Mouse (Mus musculus): ENCODE results near the gene Pola2. TPM values are rescaled to one million over a fixed set of nuclear protein-coding genes. Genes with fewer than 3 reads are reported as not detected.

Gene Pola2
- polyA plus RNA-seq, 1 experiment, result 115 TPM

DNA sequence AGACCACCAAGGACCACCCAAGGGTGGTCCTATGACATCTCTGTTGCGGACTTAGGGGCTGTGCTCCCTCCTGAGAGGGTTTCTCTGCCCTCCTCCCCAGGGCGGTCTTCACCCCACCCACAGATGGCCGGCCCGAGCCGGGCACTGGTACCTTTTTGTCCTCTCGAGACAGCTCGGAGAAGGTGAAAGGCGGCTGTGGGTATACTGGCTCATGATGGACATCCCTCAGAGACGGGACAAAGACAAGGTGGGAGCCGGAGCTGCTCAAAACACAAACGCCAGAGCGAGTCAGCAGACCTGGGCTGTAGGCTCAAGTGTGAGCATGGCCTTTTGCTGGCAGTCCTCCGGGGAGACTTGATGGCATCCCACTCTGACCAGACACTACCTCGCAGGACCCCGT is 20.6 kb downstream of the Pola2 start:
- H3K36me3 ChIP-seq (ENCODE audit: control insufficient read depth, insufficient read depth, low read length), result peaks cover 14% of the 10 kb centered on the region
- WGBS, result 95% methylated on average over 15 of the region's 15 CpGs
- no peak for TF ChIP-seq CTCF (IDR thresholded peaks at IDR 0.05; ENCODE audit: borderline replicate concordance, control insufficient read depth, extremely low read depth, insufficient read depth, low read length, poor library complexity)
- TF ChIP-seq POLR2A (IDR thresholded peaks at IDR 0.05; ENCODE audit: control insufficient read depth, extremely low read depth, insufficient read depth, low read length, poor library complexity), result no peak
- no peaks in the 10 kb centered on the region for H3K27me3 ChIP-seq (ENCODE audit: control insufficient read depth, insufficient read depth, low read length)
- no peak overlapping the region for H3K4me3 ChIP-seq (ENCODE audit: control insufficient read depth, insufficient read depth, low read length)
- DNase-seq, result no peak
- H3K27ac ChIP-seq (ENCODE audit: control insufficient read depth, insufficient read depth, low read length), result no peak overlapping the region
- 0 out of 2 replicates have a peak, but pooled peaks cover 2% of the 10 kb centered on the region for H3K4me1 ChIP-seq (replicated peaks; ENCODE audit: control insufficient read depth, insufficient read depth, low read length)

DNA sequence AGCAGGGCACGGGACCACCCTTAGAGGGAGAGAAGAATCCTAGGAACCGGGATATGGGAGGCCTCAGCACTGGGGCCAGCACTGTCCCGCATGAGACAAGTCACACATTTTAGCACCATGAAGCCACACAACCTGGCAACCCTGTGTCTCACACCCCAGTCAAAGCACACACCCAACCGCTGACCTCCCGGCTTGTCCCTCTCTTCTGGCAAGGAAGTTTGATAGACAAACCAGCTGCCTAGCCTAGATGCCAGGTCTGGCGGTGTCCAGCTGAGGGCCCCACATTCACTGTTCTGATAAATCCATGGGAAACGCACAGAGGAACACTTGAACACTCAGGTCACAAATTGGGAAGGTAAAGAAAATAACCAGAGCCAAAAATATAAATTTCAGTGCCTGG is 21.4 kb downstream of the Pola2 start:
- Histone ChIP-seq H3K4me1 (replicated peaks; ENCODE audit: control insufficient read depth, insufficient read depth, low read length) (0 out of 2 replicates have a peak, but pooled peaks cover 2% of the 10 kb centered on the region), H3K36me3 (ENCODE audit: control insufficient read depth, insufficient read depth, low read length) (peaks cover 12% of the 10 kb centered on the region), H3K27ac (ENCODE audit: control insufficient read depth, insufficient read depth, low read length) (no peak overlapping the region), H3K27me3 (ENCODE audit: control insufficient read depth, insufficient read depth, low read length) (no peaks in the 10 kb centered on the region), H3K4me3 (ENCODE audit: control insufficient read depth, insufficient read depth, low read length) (no peak overlapping the region)
- TF ChIP-seq CTCF (IDR thresholded peaks at IDR 0.05; ENCODE audit: borderline replicate concordance, control insufficient read depth, extremely low read depth, insufficient read depth, low read length, poor library complexity) (no peak), POLR2A (IDR thresholded peaks at IDR 0.05; ENCODE audit: control insufficient read depth, extremely low read depth, insufficient read depth, low read length, poor library complexity) (no peak)
- WGBS, result 95% methylated on average over 7 of the region's 7 CpGs
- DNase-seq, result no peak

DNA sequence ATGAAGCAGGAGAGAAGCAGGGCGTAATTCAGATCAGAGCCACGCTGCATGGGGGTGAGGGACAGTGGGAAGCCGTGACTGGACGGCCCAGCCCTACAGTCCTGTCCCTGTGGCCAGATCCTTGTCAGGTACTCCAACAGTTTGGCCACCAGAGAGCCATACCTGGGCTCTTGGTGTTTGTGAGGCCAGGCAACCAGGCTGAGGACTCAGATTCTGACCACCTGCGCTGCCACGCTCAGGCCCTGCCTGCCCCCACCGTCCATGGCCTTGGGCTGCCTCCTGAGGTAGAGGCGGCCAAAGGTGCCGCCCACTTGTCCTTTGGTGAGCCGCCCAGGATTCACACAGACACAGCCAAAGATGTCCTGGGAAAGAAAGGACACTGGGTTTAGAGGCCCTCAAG is 23.3 kb downstream of the Pola2 start:
- no peak for DNase-seq
- H3K27ac ChIP-seq (ENCODE audit: control insufficient read depth, insufficient read depth, low read length), result no peak overlapping the region
- 96% methylated on average over 10 of the region's 10 CpGs for WGBS
- H3K4me1 ChIP-seq (replicated peaks; ENCODE audit: control insufficient read depth, insufficient read depth, low read length), result 0 out of 2 replicates have a peak, but pooled peaks cover 2% of the 10 kb centered on the region
- peaks cover 11% of the 10 kb centered on the region for H3K36me3 ChIP-seq (ENCODE audit: control insufficient read depth, insufficient read depth, low read length)
- H3K4me3 ChIP-seq (ENCODE audit: control insufficient read depth, insufficient read depth, low read length), result no peak overlapping the region
- H3K27me3 ChIP-seq (ENCODE audit: control insufficient read depth, insufficient read depth, low read length), result no peaks in the 10 kb centered on the region
- TF ChIP-seq CTCF (IDR thresholded peaks at IDR 0.05; ENCODE audit: borderline replicate concordance, control insufficient read depth, extremely low read depth, insufficient read depth, low read length, poor library complexity), result no peak
- no peak for TF ChIP-seq POLR2A (IDR thresholded peaks at IDR 0.05; ENCODE audit: control insufficient read depth, extremely low read depth, insufficient read depth, low read length, poor library complexity)

DNA sequence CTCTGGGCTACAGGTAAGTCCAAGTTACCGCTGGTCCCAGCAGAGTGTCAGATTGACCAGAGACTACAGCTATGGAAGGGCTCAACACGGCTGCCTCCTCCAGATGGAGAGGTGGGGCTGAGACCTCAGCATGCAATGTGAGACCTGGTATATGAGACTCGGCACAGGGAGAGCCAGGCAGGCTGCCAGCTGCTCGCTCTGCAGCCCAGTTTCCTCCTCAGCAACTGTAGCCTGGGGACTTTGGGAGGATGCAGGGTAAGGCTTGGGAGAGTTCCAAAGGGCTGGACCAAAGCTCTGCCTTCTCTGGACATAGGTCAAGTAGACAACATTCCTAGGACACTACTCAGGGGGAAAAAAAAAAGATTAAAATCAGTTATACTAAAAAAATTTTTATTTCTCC is 23.8 kb downstream of the Pola2 start:
- no peak for DNase-seq
- Histone ChIP-seq H3K27ac (ENCODE audit: control insufficient read depth, insufficient read depth, low read length) (no peak overlapping the region), H3K27me3 (ENCODE audit: control insufficient read depth, insufficient read depth, low read length) (no peaks in the 10 kb centered on the region), H3K4me3 (ENCODE audit: control insufficient read depth, insufficient read depth, low read length) (no peak overlapping the region), H3K4me1 (replicated peaks; ENCODE audit: control insufficient read depth, insufficient read depth, low read length) (0 out of 2 replicates have a peak, but pooled peaks cover 2% of the 10 kb centered on the region), H3K36me3 (ENCODE audit: control insufficient read depth, insufficient read depth, low read length) (peaks cover 11% of the 10 kb centered on the region)
- TF ChIP-seq CTCF (IDR thresholded peaks at IDR 0.05; ENCODE audit: borderline replicate concordance, control insufficient read depth, extremely low read depth, insufficient read depth, low read length, poor library complexity), result no peak
- no peak for TF ChIP-seq POLR2A (IDR thresholded peaks at IDR 0.05; ENCODE audit: control insufficient read depth, extremely low read depth, insufficient read depth, low read length, poor library complexity)
- WGBS, result 94% methylated on average over 4 of the region's 4 CpGs

DNA sequence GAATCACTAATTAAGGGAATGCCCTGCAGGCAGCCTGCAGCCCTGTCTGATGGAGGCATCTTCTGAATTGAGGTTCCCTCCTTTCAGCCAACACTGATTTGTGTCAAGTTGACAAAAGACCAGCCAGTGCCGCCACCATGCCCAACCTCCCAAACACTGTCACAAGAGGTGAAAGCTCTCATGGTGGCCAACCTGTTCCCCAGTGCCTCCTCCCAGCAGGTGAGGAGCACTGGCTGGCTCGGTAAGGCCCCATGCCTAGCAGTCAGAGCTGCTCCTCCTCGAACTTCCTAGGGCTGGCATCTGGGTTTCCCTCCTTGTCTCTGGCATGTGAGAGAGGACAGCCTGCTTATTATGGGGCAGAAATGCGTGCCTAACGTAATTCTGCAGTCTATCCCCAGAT is 24.3 kb downstream of the Pola2 start:
- Histone ChIP-seq H3K27me3 (ENCODE audit: control insufficient read depth, insufficient read depth, low read length) (no peaks in the 10 kb centered on the region), H3K36me3 (ENCODE audit: control insufficient read depth, insufficient read depth, low read length) (peaks cover 11% of the 10 kb centered on the region), H3K4me1 (replicated peaks; ENCODE audit: control insufficient read depth, insufficient read depth, low read length) (no peaks in the 10 kb centered on the region), H3K4me3 (ENCODE audit: control insufficient read depth, insufficient read depth, low read length) (no peak overlapping the region), H3K27ac (ENCODE audit: control insufficient read depth, insufficient read depth, low read length) (no peak overlapping the region)
- TF ChIP-seq POLR2A (IDR thresholded peaks at IDR 0.05; ENCODE audit: control insufficient read depth, extremely low read depth, insufficient read depth, low read length, poor library complexity) (no peak), CTCF (IDR thresholded peaks at IDR 0.05; ENCODE audit: borderline replicate concordance, control insufficient read depth, extremely low read depth, insufficient read depth, low read length, poor library complexity) (no peak)
- 97% methylated on average over 5 of the region's 5 CpGs for WGBS
- no peak for DNase-seq

DNA sequence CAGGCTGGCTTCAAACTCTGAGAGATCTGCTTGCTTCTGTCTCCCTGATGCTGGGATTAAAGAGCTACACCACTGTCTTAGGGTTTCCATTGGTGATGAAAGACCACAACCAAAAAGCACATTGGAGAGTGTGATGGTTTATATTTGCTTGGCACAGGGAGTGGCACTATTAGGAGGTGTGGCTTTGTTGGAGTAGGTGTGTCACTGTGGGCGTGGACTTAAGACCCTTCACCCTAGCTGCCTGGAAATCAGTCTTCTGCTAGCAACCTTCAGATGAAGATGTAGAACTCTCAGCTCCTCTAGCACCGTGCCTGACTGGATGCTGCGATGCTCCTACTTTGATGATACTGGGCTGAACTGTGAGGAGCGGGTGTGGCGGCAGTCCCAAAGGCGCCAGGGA is 25.5 kb downstream of the Pola2 start:
- peaks cover 7% of the 10 kb centered on the region for H3K36me3 ChIP-seq (ENCODE audit: control insufficient read depth, insufficient read depth, low read length)
- H3K27ac ChIP-seq (ENCODE audit: control insufficient read depth, insufficient read depth, low read length), result no peak overlapping the region
- no peaks in the 10 kb centered on the region for H3K4me1 ChIP-seq (replicated peaks; ENCODE audit: control insufficient read depth, insufficient read depth, low read length)
- H3K4me3 ChIP-seq (ENCODE audit: control insufficient read depth, insufficient read depth, low read length), result no peak overlapping the region
- TF ChIP-seq CTCF (IDR thresholded peaks at IDR 0.05; ENCODE audit: borderline replicate concordance, control insufficient read depth, extremely low read depth, insufficient read depth, low read length, poor library complexity) (no peak), POLR2A (IDR thresholded peaks at IDR 0.05; ENCODE audit: control insufficient read depth, extremely low read depth, insufficient read depth, low read length, poor library complexity) (no peak)
- no peak for DNase-seq
- 85% methylated on average over 6 of the region's 6 CpGs for WGBS
- no peaks in the 10 kb centered on the region for H3K27me3 ChIP-seq (ENCODE audit: control insufficient read depth, insufficient read depth, low read length)

DNA sequence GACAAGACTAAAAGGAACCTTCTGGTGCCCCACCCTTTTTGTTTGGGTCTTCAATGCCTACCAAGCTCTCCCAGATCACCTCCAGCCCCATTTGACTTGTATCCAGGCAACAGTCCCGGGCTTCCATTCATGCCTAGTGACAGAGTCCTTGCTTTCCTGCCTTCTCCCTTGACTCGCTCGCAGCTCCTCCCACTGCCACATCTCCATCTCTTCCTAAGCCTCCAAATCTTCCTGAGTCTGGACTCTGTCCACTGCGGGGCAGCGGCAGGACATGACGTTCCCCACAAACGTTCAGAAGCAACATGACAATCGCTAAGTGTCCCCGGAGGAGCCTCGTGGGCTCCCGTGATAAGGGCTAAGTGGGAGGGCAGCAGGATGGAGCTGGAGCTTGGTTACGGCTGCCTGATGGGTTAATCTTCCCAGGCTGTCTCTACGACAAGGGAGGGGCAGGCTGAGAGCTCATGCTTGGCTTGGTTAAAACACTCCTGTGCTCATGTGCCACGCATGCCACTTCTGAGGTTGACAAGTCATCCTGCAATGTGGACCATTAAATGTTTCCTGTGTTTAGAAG is 26.1 kb downstream of the Pola2 start:
- no peak overlapping the region for H3K4me3 ChIP-seq (ENCODE audit: control insufficient read depth, insufficient read depth, low read length)
- 41% methylated on average over 14 of the region's 14 CpGs for WGBS
- DNase-seq, result no peak
- H3K36me3 ChIP-seq (ENCODE audit: control insufficient read depth, insufficient read depth, low read length), result peaks cover 7% of the 10 kb centered on the region
- H3K27ac ChIP-seq (ENCODE audit: control insufficient read depth, insufficient read depth, low read length), result no peak overlapping the region
- TF ChIP-seq CTCF (IDR thresholded peaks at IDR 0.05; ENCODE audit: borderline replicate concordance, control insufficient read depth, extremely low read depth, insufficient read depth, low read length, poor library complexity) (no peak), POLR2A (IDR thresholded peaks at IDR 0.05; ENCODE audit: control insufficient read depth, extremely low read depth, insufficient read depth, low read length, poor library complexity) (no peak)
- H3K27me3 ChIP-seq (ENCODE audit: control insufficient read depth, insufficient read depth, low read length), result no peaks in the 10 kb centered on the region
- no peaks in the 10 kb centered on the region for H3K4me1 ChIP-seq (replicated peaks; ENCODE audit: control insufficient read depth, insufficient read depth, low read length)

Data from thymus, adult 2 months (tissue).